Mouse (Mus musculus): ENCODE data around the gene Zfp423. TPM values are rescaled to one million over a fixed set of nuclear protein-coding genes. Genes with fewer than 3 reads are reported as not detected.
A peak's percentile ranks its signal among the peaks of the same experiment; 100 is the strongest.
"Not testable (repeated sequence)": the region's sequence is repeated elsewhere in the genome, so short reads cannot be mapped to it uniquely, and the experiment has no call there.

Zfp423 gene
- total and polyA plus RNA-seq, 2 experiments from 2014 or later, result 1.9 to 7.9 TPM

DNA sequence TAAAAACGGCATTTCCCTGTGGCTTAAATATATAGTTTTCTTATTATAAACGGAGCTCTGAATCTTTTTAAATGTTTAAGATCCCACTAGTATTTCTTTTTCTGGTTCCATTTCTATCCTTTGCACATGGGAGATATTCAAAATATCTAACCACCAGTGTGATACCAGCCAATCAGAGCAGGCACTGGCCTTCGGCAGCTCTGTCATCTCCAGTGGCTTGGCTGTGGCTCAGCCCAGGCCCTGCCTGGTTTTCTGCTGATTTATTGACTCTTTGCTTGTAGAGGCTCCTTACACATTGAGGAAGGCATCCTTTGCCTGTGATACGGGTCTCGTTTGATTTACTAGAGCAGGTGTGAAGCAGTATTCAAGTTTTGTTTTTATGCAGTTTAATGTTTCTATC, 108.0 kb downstream of the Zfp423 start:
- DNase-seq (ENCODE audit: low spot score) (no peak), ATAC-seq (ENCODE audit: insufficient read depth, low read depth) (no peak)
- no peak overlapping the region for H3K4me2 ChIP-seq (ENCODE audit: low read depth, low read length)
- H3K27me3 ChIP-seq (ENCODE audit: control insufficient read depth, insufficient read depth, low read length), result no peaks in the 10 kb centered on the region
- WGBS, result 73% methylated on average over 5 of the region's 5 CpGs
- H3K4me1 ChIP-seq (ENCODE audit: control insufficient read depth, insufficient read depth), result no peaks in the 10 kb centered on the region
- no peaks in the 10 kb centered on the region for H3K9me3 ChIP-seq (replicated peaks; ENCODE audit: control insufficient read depth, low read length)
- no peak overlapping the region for H3K9ac ChIP-seq (replicated peaks; ENCODE audit: low read depth, low read length)
- no peak for TF ChIP-seq CTCF (IDR thresholded peaks at IDR 0.05; ENCODE audit: low read depth)
- TF ChIP-seq EP300 (IDR thresholded peaks at IDR 0.05; ENCODE audit: low read depth), result no peak
- H3K36me3 ChIP-seq (replicated peaks; ENCODE audit: control insufficient read depth, insufficient read depth, low read length), result no peaks in the 10 kb centered on the region
- no peak overlapping the region for H3K27ac ChIP-seq (ENCODE audit: low read depth)
- H3K4me3 ChIP-seq (ENCODE audit: low read depth, low read length), result no peak overlapping the region

DNA sequence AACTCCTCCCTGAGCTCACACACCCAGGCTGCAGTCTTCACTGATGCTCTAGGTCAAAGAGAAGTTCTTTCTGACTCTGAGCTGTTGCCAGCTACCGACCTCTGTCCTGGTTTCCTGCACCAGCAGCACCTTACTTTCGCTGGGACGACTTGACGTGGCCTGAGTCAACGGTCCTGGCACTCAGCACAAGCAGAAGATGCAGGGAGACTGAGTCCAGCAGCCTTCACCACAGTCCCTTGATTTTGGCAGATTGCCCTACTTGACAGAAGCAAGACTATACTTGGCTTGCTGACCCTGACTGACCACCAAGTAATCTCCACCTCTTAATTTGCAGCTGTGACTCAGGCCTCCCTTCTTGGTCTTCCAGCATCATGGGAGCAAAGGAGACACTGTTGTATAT, 110.6 kb downstream of the Zfp423 start:
- DNase-seq (ENCODE audit: low spot score) (no peak), ATAC-seq (ENCODE audit: insufficient read depth, low read depth) (no peak)
- no peak overlapping the region for H3K27ac ChIP-seq (ENCODE audit: low read depth)

DNA sequence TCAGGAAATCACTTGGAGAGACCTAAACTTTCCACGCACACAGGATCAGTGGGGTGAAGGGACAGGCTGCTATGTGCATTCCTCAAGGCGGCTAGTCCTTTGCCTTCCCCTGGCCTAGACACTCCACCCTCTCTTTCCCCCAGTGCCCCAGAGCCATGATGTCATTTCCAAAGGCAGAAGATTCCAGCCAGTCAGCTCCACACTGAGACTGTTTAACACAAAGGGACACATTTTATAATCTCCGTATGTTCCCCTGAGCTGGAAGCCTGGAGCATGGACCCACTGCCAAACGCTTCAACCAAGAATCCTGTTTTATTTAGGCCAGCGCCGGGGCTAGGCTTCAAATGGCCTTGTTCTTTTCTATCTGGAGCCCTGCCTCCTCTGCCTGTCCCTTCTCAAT, 111.6 kb downstream of the Zfp423 start:
- no peak overlapping the region for H3K4me3 ChIP-seq (ENCODE audit: low read depth, low read length)
- H3K4me1 ChIP-seq (ENCODE audit: control insufficient read depth, insufficient read depth), result no peaks in the 10 kb centered on the region
- ATAC-seq (ENCODE audit: insufficient read depth, low read depth), result peak; percentile 57
- WGBS, result 49% methylated on average over 6 of the region's 6 CpGs
- no peaks in the 10 kb centered on the region for H3K9me3 ChIP-seq (replicated peaks; ENCODE audit: control insufficient read depth, low read length)
- no peak overlapping the region for H3K27ac ChIP-seq (ENCODE audit: low read depth)
- H3K4me2 ChIP-seq (ENCODE audit: low read depth, low read length), result no peak overlapping the region
- no peak overlapping the region for H3K9ac ChIP-seq (replicated peaks; ENCODE audit: low read depth, low read length)
- H3K36me3 ChIP-seq (replicated peaks; ENCODE audit: control insufficient read depth, insufficient read depth, low read length), result no peaks in the 10 kb centered on the region
- TF ChIP-seq CTCF (IDR thresholded peaks at IDR 0.05; ENCODE audit: low read depth), result no peak
- no peak for TF ChIP-seq EP300 (IDR thresholded peaks at IDR 0.05; ENCODE audit: low read depth)
- no peaks in the 10 kb centered on the region for H3K27me3 ChIP-seq (ENCODE audit: control insufficient read depth, insufficient read depth, low read length)
- peak; percentile 30 for DNase-seq (ENCODE audit: low spot score)

More for the DNA sequence above, 110.6 kb downstream of the Zfp423 start:
- H3K36me3 ChIP-seq (replicated peaks; ENCODE audit: control insufficient read depth, insufficient read depth, low read length), result no peaks in the 10 kb centered on the region
- no peak overlapping the region for H3K9ac ChIP-seq (replicated peaks; ENCODE audit: low read depth, low read length)
- no peaks in the 10 kb centered on the region for H3K9me3 ChIP-seq (replicated peaks; ENCODE audit: control insufficient read depth, low read length)
- H3K4me1 ChIP-seq (ENCODE audit: control insufficient read depth, insufficient read depth), result no peaks in the 10 kb centered on the region
- WGBS, result 60% methylated on average over 5 of the region's 5 CpGs
- TF ChIP-seq CTCF (IDR thresholded peaks at IDR 0.05; ENCODE audit: low read depth), result no peak
- no peak for TF ChIP-seq EP300 (IDR thresholded peaks at IDR 0.05; ENCODE audit: low read depth)
- no peaks in the 10 kb centered on the region for H3K27me3 ChIP-seq (ENCODE audit: control insufficient read depth, insufficient read depth, low read length)
- H3K4me2 ChIP-seq (ENCODE audit: low read depth, low read length), result no peak overlapping the region
- H3K4me3 ChIP-seq (ENCODE audit: low read depth, low read length), result no peak overlapping the region

DNA sequence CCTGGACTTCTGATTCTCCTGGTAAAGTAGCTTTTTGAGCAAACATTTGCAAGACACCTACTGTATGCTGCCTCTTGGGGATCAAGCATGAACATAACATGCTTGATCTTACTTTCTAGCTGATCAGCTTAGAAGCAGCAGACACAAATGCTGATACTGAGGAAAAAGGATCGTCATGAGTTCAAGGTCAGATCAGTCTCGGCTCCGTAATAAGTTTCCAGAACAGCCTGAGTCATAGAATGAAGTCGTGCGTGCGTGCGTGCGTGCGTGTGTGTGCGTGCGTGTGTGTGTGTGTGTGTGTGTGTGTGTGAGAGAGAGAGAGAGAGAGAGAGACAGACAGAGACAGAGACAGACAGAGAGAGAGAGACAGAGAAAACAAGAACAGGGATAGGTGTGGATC, 117.3 kb downstream of the Zfp423 start:
- H3K27ac ChIP-seq (ENCODE audit: low read depth); H3K4me3 ChIP-seq (ENCODE audit: low read depth, low read length); DNase-seq (ENCODE audit: low spot score); H3K27me3 ChIP-seq (ENCODE audit: control insufficient read depth, insufficient read depth, low read length); H3K9ac ChIP-seq (replicated peaks; ENCODE audit: low read depth, low read length); H3K36me3 ChIP-seq (replicated peaks; ENCODE audit: control insufficient read depth, insufficient read depth, low read length); H3K9me3 ChIP-seq (replicated peaks; ENCODE audit: control insufficient read depth, low read length); ATAC-seq (ENCODE audit: insufficient read depth, low read depth); H3K4me2 ChIP-seq (ENCODE audit: low read depth, low read length); H3K4me1 ChIP-seq (ENCODE audit: control insufficient read depth, insufficient read depth): not testable (repeated sequence)
- 81% methylated on average over 11 of the region's 11 CpGs for WGBS

DNA sequence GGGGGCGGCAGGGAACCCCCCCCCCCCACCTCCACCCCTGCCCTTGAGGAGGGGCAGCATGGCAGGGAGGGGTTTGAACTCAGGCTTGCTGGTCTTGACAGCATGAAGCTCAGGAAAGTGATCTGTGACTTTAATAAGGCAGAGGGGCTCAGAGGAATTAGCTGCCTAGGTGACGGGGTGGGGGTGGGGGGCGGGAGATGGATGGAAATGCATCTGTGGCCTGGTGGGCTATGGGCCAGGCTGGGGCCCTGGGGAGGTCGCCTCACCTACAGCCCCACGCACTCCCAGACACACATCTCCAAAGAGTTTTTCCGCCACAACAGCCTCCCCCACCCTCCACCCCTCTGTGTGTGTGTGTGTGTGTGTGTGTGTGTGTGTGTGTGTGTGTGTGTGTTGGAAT, 122.1 kb downstream of the Zfp423 start:
- H3K4me3 ChIP-seq (ENCODE audit: low read depth, low read length), result no peak overlapping the region
- no peak for ATAC-seq (ENCODE audit: insufficient read depth, low read depth)
- H3K27ac ChIP-seq (ENCODE audit: low read depth), result no peak overlapping the region

DNA sequence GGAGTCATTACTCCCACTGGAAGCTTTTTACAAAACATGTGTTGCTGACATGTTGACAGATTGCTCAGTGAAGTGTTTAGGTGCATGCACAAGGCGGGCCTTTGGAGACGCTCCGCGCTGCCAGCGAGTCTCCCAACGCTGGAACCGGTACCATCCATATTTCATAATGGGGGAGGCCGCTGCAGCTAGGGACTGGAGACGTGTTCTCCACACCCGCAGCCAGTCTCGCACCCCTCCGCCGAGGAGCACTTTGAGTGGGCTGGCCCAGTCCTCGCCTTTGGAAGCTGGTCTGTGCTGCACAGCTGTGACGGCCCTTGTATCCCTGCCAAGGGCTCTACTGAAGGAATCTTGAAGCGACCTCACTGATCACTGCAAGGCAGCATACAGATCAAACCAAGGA, 122.5 kb downstream of the Zfp423 start:
- Histone ChIP-seq H3K9ac (replicated peaks; ENCODE audit: low read depth, low read length) (no peak overlapping the region), H3K27me3 (ENCODE audit: control insufficient read depth, insufficient read depth, low read length) (0 out of 2 replicates have a peak, but pooled peaks cover 4% of the 10 kb centered on the region), H3K9me3 (replicated peaks; ENCODE audit: control insufficient read depth, low read length) (no peaks in the 10 kb centered on the region), H3K4me3 (ENCODE audit: low read depth, low read length) (no peak overlapping the region), H3K4me2 (ENCODE audit: low read depth, low read length) (peak overlapping the region; percentile 30), H3K27ac (ENCODE audit: low read depth) (no peak overlapping the region), H3K4me1 (ENCODE audit: control insufficient read depth, insufficient read depth) (peaks cover 16% of the 10 kb centered on the region; the same call in 1 of the 2 replicates), H3K36me3 (replicated peaks; ENCODE audit: control insufficient read depth, insufficient read depth, low read length) (no peaks in the 10 kb centered on the region)
- peak; percentile 69 for DNase-seq (ENCODE audit: low spot score)
- TF ChIP-seq EP300 (IDR thresholded peaks at IDR 0.05; ENCODE audit: low read depth) (no peak), CTCF (IDR thresholded peaks at IDR 0.05; ENCODE audit: low read depth) (no peak)
- 21% methylated on average over 16 of the region's 16 CpGs for WGBS
- ATAC-seq (ENCODE audit: insufficient read depth, low read depth), result peak; percentile 75

More for the DNA sequence above, 122.1 kb downstream of the Zfp423 start:
- DNase-seq (ENCODE audit: low spot score), result no peak
- 0 out of 2 replicates have a peak, but pooled peaks cover 4% of the 10 kb centered on the region for H3K27me3 ChIP-seq (ENCODE audit: control insufficient read depth, insufficient read depth, low read length)
- no peak for TF ChIP-seq EP300 (IDR thresholded peaks at IDR 0.05; ENCODE audit: low read depth)
- no peak for TF ChIP-seq CTCF (IDR thresholded peaks at IDR 0.05; ENCODE audit: low read depth)
- no peaks in the 10 kb centered on the region for H3K9me3 ChIP-seq (replicated peaks; ENCODE audit: control insufficient read depth, low read length)
- H3K9ac ChIP-seq (replicated peaks; ENCODE audit: low read depth, low read length), result no peak overlapping the region
- H3K4me1 ChIP-seq (ENCODE audit: control insufficient read depth, insufficient read depth), result peaks cover 16% of the 10 kb centered on the region; the same call in 1 of the 2 replicates
- WGBS, result 42% methylated on average over 6 of the region's 6 CpGs
- H3K4me2 ChIP-seq (ENCODE audit: low read depth, low read length), result peak overlapping the region; percentile 30
- H3K36me3 ChIP-seq (replicated peaks; ENCODE audit: control insufficient read depth, insufficient read depth, low read length), result no peaks in the 10 kb centered on the region

Data from heart, postnatal 0 days (tissue).